Mouse (Mus musculus) A20 (cell line): ENCODE measurements around the gene Coro2a.
"Not testable (repeated sequence)": the region's sequence is repeated elsewhere in the genome, so short reads cannot be mapped to it uniquely, and the experiment has no call there.

Source experiments
- DNase-seq: peaks from one replicate; pipeline ENCODE4 v3.0.0-alpha.2; 2011; ENCODE audit warnings: low read depth, low spot score

Gene Coro2a

GRCm38 (mm10) chr4:46613618-46614017 is 11.6 kb upstream of the Coro2a start:
- no peak for DNase-seq

GRCm38 (mm10) chr4:46611181-46611580 is 9.2 kb upstream of the Coro2a start:
- peak; percentile 73 for DNase-seq

GRCm38 (mm10) chr4:46607601-46608000 is 5.6 kb upstream of the Coro2a start:
- DNase-seq: no peak

GRCm38 (mm10) chr4:46605451-46605850 is 3.4 kb upstream of the Coro2a start:
- no peak for DNase-seq

GRCm38 (mm10) chr4:46602704-46603103 is 702 bp upstream of the Coro2a start:
- DNase-seq: no peak

- DNase-seq: no peak
These were observed 651 bp downstream of the Coro2a start for GRCm38 (mm10) chr4:46601258-46601843.

DNA sequence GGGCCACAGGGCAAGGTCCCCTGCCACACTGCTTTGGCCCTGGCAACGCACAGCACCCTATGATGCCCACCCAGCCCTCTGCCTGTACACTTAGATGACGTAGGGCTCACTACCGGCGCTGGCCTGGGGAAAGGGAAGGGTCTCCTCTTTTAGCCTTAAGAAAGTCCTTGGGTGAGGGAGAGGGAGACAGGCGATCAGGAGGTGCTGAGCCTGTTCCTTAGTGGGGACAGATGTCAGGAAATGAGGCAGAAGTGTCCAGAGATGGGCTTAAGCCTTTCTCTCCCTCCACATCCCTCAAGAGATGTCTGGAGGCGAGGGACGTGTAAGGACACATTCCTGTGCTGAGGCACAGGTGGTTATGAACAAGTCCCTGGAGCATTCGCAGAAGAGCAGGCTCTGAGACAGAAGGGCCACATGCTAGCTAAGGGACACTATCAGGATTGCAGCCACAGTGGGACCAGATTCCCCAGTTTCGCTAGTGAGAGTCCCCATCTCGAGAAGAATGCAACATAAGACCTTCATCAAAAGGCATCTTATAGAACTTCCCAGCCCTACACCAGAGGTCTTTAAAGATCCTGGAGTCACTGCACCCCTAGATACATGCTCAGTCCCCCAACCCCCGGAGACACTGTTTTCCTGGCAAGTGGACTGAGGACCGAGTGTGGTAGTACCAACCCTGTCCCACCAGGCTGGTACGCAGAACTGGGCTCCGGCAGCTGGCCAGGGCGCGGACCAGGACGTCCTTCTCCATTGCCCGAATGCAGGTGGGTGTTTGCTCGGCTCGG is 1.3 kb downstream of the Coro2a start:
- DNase-seq: no peak

DNA sequence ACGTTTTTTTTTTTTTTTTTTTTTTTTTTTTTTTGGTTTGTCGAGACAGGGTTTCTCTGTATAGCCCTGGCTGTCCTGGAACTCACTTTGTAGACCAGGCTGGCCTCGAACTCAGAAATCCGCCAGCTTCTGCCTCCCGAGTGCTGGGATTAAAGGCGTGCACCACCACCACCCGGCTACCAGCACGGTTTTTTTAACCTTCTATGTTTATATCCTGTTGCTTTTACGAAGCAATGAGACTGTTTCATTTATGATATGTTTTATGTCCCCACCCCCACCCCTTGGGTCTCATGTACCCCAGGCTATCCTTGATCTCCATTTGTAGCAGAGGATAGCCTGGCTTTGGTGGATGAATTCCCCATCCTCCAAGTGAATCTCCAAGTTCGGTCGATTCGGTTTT is 2.4 kb downstream of the Coro2a start:
- not testable (repeated sequence) for DNase-seq

DNA sequence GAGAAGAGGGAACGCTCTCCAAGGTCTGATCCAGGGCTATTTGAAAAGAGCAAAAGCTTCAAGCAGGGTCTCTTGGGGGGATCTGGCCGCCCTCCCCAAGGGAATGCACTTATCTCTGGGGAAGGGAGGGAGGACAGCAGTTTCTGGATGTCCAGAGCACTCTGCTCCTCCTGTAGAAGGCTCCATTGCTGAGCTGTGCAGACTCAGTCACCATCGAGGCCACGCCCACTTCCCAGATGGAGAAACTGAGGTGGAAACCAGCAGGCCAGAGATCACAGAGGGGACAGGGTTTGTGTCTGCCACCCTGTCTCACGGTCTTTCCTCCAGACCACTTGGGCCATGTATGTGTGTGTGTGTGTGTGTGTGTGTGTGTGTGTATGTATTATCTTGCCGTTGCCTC is 3.0 kb downstream of the Coro2a start:
- no peak for DNase-seq

GRCm38 (mm10) chr4:46598111-46598510 is 3.9 kb downstream of the Coro2a start:
- DNase-seq: no peak

GRCm38 (mm10) chr4:46597286-46597961 is 4.6 kb downstream of the Coro2a start:
- DNase-seq: no peak

- DNase-seq: no peak
These were observed 5.6 kb downstream of the Coro2a start for GRCm38 (mm10) chr4:46596398-46596797.

DNA sequence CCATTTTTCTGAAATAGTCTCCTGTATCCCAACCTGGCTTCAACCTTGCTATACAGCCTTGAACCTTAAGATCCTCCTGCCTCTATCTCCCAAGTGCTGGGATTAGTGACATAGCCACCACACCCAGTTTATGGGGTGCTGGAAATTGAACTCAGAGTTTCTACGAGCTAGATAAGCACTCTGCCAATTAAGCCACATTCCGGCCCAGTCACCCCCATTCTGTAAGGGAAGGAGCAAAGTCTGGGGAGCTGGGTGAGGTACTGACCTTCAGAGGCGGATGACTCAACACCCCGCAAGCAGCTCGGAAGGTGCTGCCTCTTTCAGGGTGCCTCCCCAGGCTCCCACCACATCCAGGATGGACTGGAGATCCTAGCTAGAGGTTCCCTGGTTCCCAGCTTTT is 7.9 kb downstream of the Coro2a start:
- no peak for DNase-seq

DNA sequence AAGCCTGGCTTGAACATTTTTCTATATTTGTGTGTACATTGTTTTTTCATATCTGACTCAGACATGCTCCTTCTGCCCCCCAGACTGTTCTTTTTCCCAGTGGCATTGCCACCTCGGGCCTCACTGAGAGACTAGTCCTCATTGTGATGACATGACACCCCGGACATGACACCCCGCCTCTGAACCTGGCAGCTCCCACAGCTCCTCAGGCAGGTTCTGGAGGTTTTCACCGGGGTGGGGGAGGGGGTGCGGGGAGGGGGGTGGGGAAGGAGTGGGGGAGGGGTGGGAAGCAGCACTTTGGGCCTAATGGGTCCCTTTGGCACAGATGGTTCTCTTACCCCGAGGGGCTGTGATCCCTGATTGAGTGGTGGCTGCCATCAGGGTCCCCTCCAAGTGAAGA is 8.5 kb downstream of the Coro2a start:
- DNase-seq: no peak

- peak; percentile 53 for DNase-seq
These were observed 10.0 kb downstream of the Coro2a start for GRCm38 (mm10) chr4:46591833-46592520.

GRCm38 (mm10) chr4:46590810-46591209 is 11.2 kb downstream of the Coro2a start:
- DNase-seq: no peak

DNA sequence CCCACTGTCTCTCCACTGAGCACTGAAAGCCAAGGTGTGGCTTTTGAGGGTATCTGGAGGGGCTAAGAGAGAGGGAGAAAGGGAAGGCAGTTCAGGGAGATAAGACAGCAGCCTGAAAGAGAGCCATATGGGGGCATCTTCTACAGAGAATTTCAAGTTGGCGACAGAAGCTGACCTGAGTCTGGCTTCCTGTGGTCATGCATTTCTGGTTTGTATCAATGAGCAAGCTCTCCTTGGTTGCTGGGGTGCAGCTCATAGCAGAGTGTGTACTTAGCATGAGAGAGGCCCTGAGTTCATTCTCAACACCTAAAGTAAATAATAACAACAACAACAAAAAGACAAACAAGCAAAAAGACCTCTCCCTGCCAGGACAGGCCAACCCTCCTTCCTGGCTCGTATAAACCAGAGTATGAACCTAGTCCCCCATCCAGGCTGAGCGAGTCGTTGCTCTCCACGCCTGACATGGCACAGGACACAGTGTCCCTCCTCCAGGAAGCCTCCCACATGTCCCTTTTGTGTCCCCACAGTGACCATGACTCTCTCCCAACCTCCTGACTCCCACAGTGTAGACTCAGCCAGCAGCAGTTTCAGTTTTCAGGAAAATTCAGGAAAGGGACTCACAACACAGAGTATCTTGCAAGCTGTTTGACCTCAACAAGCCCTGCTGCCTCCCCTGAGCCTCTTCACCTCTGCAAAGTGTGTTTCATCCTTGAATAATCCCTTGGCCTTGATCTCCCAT is 11.9 kb downstream of the Coro2a start:
- DNase-seq: no peak

GRCm38 (mm10) chr4:46589151-46589550 is 12.9 kb downstream of the Coro2a start:
- DNase-seq: no peak

GRCm38 (mm10) chr4:46586473-46586872 is 15.5 kb downstream of the Coro2a start:
- no peak for DNase-seq

DNA sequence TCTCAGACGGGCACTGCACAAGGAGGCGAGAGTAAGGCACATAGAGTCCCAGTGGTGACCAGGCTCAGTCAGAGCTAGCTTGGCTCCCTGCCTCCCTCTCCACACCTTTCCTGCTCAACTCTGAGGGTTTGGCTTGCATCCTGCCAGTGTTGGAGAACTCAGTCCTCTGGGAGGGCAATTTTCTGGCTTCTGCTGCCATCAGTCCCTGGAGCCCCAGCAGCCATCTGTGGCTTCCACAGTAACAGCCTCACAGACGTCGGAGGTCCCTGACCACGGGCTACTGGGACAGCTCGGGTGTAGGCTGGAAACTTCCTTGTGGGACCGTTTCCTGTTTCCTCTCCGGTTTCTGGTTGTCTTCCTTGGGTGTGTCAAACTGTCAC is 16.2 kb downstream of the Coro2a start:
- no peak for DNase-seq

- no peak for DNase-seq
These were observed 16.8 kb downstream of the Coro2a start for GRCm38 (mm10) chr4:46585041-46585810.
